Mouse (Mus musculus): Measurements from ENCODE around the gene Chrne. TPM values are rescaled to one million over a fixed set of nuclear protein-coding genes. Genes with fewer than 3 reads are reported as not detected.

The Chrne gene
- total and polyA plus RNA-seq, 3 experiments, result not detected

GRCm38 (mm10) chr11:70596094-70596493 lies 22.9 kb downstream of the Chrne start:
- H3K9me3 ChIP-seq (replicated peaks), result no peaks in the 10 kb centered on the region
- peaks cover 76% of the 10 kb centered on the region for H3K36me3 ChIP-seq (replicated peaks)
- DNase-seq (ENCODE audit: low spot score), result no peak
- H3K27me3 ChIP-seq (ENCODE audit: insufficient read depth, low read length), result no peaks in the 10 kb centered on the region
- no peak overlapping the region for H3K4me3 ChIP-seq (ENCODE audit: low read depth, low read length)
- H3K4me1 ChIP-seq (ENCODE audit: insufficient read depth, low read depth, low read length), result peaks cover 25% of the 10 kb centered on the region
- TF ChIP-seq CTCF (IDR thresholded peaks at IDR 0.05; ENCODE audit: low read depth, low read length) (no peak), GATA2 (IDR thresholded peaks at IDR 0.05; ENCODE audit: borderline replicate concordance, low read depth, low read length) (no peak), POLR2AphosphoS5 (IDR thresholded peaks at IDR 0.05; ENCODE audit: insufficient replicate concordance, low read depth, low read length) (no peak), TAL1 (conservative IDR thresholded peaks at IDR 0.05; ENCODE audit: low read depth, low read length) (no peak), GATA1 (IDR thresholded peaks at IDR 0.05; ENCODE audit: borderline replicate concordance, low read length) (no peak)
- no peak for ATAC-seq (ENCODE audit: extremely low read depth, insufficient number of reproducible peaks, low FRiP score, poor library complexity, severe bottlenecking)

GRCm38 (mm10) chr11:70595638-70596037 lies 23.4 kb downstream of the Chrne start:
- no peak for ATAC-seq (ENCODE audit: extremely low read depth, insufficient number of reproducible peaks, low FRiP score, poor library complexity, severe bottlenecking)
- H3K4me1 ChIP-seq (ENCODE audit: insufficient read depth, low read depth, low read length), result peaks cover 25% of the 10 kb centered on the region
- no peak for TF ChIP-seq CTCF (IDR thresholded peaks at IDR 0.05; ENCODE audit: low read depth, low read length)
- no peak for TF ChIP-seq GATA1 (IDR thresholded peaks at IDR 0.05; ENCODE audit: borderline replicate concordance, low read length)
- TF ChIP-seq GATA2 (IDR thresholded peaks at IDR 0.05; ENCODE audit: borderline replicate concordance, low read depth, low read length), result no peak
- TF ChIP-seq POLR2AphosphoS5 (IDR thresholded peaks at IDR 0.05; ENCODE audit: insufficient replicate concordance, low read depth, low read length), result no peak
- no peak for TF ChIP-seq TAL1 (conservative IDR thresholded peaks at IDR 0.05; ENCODE audit: low read depth, low read length)

GRCm38 (mm10) chr11:70594253-70594989 lies 24.6 kb downstream of the Chrne start:
- DNase-seq (ENCODE audit: low spot score), result no peak
- TF ChIP-seq CTCF (IDR thresholded peaks at IDR 0.05; ENCODE audit: low read depth, low read length), result no peak
- no peak for TF ChIP-seq TAL1 (conservative IDR thresholded peaks at IDR 0.05; ENCODE audit: low read depth, low read length)
- no peak for TF ChIP-seq POLR2AphosphoS5 (IDR thresholded peaks at IDR 0.05; ENCODE audit: insufficient replicate concordance, low read depth, low read length)
- no peak for TF ChIP-seq GATA1 (IDR thresholded peaks at IDR 0.05; ENCODE audit: borderline replicate concordance, low read length)
- no peak for TF ChIP-seq GATA2 (IDR thresholded peaks at IDR 0.05; ENCODE audit: borderline replicate concordance, low read depth, low read length)
- ATAC-seq (ENCODE audit: extremely low read depth, insufficient number of reproducible peaks, low FRiP score, poor library complexity, severe bottlenecking), result no peak
- Histone ChIP-seq H3K36me3 (replicated peaks) (peaks cover 69% of the 10 kb centered on the region), H3K4me1 (ENCODE audit: insufficient read depth, low read depth, low read length) (peaks cover 25% of the 10 kb centered on the region), H3K9me3 (replicated peaks) (no peaks in the 10 kb centered on the region), H3K27me3 (ENCODE audit: insufficient read depth, low read length) (no peaks in the 10 kb centered on the region), H3K4me3 (ENCODE audit: low read depth, low read length) (no peak overlapping the region)

More at GRCm38 (mm10) chr11:70595638-70596037, 23.4 kb downstream of the Chrne start:
- Histone ChIP-seq H3K36me3 (replicated peaks) (peaks cover 75% of the 10 kb centered on the region), H3K9me3 (replicated peaks) (no peaks in the 10 kb centered on the region), H3K4me3 (ENCODE audit: low read depth, low read length) (no peak overlapping the region), H3K27me3 (ENCODE audit: insufficient read depth, low read length) (no peaks in the 10 kb centered on the region)
- DNase-seq (ENCODE audit: low spot score), result no peak

GRCm38 (mm10) chr11:70591733-70592132 lies 27.3 kb downstream of the Chrne start:
- H3K9me3 ChIP-seq (replicated peaks), result no peaks in the 10 kb centered on the region
- H3K4me1 ChIP-seq (ENCODE audit: insufficient read depth, low read depth, low read length), result peaks cover 16% of the 10 kb centered on the region
- H3K4me3 ChIP-seq (ENCODE audit: low read depth, low read length), result no peak overlapping the region
- no peaks in the 10 kb centered on the region for H3K27me3 ChIP-seq (ENCODE audit: insufficient read depth, low read length)
- no peak for TF ChIP-seq GATA2 (IDR thresholded peaks at IDR 0.05; ENCODE audit: borderline replicate concordance, low read depth, low read length)
- TF ChIP-seq POLR2AphosphoS5 (IDR thresholded peaks at IDR 0.05; ENCODE audit: insufficient replicate concordance, low read depth, low read length), result no peak
- TF ChIP-seq GATA1 (IDR thresholded peaks at IDR 0.05; ENCODE audit: borderline replicate concordance, low read length), result no peak
- no peak for TF ChIP-seq CTCF (IDR thresholded peaks at IDR 0.05; ENCODE audit: low read depth, low read length)
- no peak for TF ChIP-seq TAL1 (conservative IDR thresholded peaks at IDR 0.05; ENCODE audit: low read depth, low read length)
- DNase-seq (ENCODE audit: low spot score) (no peak), ATAC-seq (ENCODE audit: extremely low read depth, insufficient number of reproducible peaks, low FRiP score, poor library complexity, severe bottlenecking) (no peak)
- peaks cover 60% of the 10 kb centered on the region for H3K36me3 ChIP-seq (replicated peaks)

GRCm38 (mm10) chr11:70586954-70587353 lies 32.1 kb downstream of the Chrne start:
- ATAC-seq (ENCODE audit: extremely low read depth, insufficient number of reproducible peaks, low FRiP score, poor library complexity, severe bottlenecking) (no peak), DNase-seq (ENCODE audit: low spot score) (no peak)
- H3K4me1 ChIP-seq (ENCODE audit: insufficient read depth, low read depth, low read length), result peaks cover 13% of the 10 kb centered on the region
- H3K27me3 ChIP-seq (ENCODE audit: insufficient read depth, low read length), result no peaks in the 10 kb centered on the region
- no peaks in the 10 kb centered on the region for H3K9me3 ChIP-seq (replicated peaks)
- TF ChIP-seq GATA2 (IDR thresholded peaks at IDR 0.05; ENCODE audit: borderline replicate concordance, low read depth, low read length) (no peak), CTCF (IDR thresholded peaks at IDR 0.05; ENCODE audit: low read depth, low read length) (no peak), GATA1 (IDR thresholded peaks at IDR 0.05; ENCODE audit: borderline replicate concordance, low read length) (no peak), TAL1 (conservative IDR thresholded peaks at IDR 0.05; ENCODE audit: low read depth, low read length) (no peak), POLR2AphosphoS5 (IDR thresholded peaks at IDR 0.05; ENCODE audit: insufficient replicate concordance, low read depth, low read length) (no peak)
- H3K4me3 ChIP-seq (ENCODE audit: low read depth, low read length), result no peak overlapping the region
- peaks cover 66% of the 10 kb centered on the region for H3K36me3 ChIP-seq (replicated peaks)

- peaks cover 69% of the 10 kb centered on the region for H3K36me3 ChIP-seq (replicated peaks)
- TF ChIP-seq GATA1 (IDR thresholded peaks at IDR 0.05; ENCODE audit: borderline replicate concordance, low read length) (no peak), GATA2 (IDR thresholded peaks at IDR 0.05; ENCODE audit: borderline replicate concordance, low read depth, low read length) (no peak), CTCF (IDR thresholded peaks at IDR 0.05; ENCODE audit: low read depth, low read length) (no peak), POLR2AphosphoS5 (IDR thresholded peaks at IDR 0.05; ENCODE audit: insufficient replicate concordance, low read depth, low read length) (no peak)
- no peak overlapping the region for H3K4me3 ChIP-seq (ENCODE audit: low read depth, low read length)
- peaks cover 10% of the 10 kb centered on the region for H3K4me1 ChIP-seq (ENCODE audit: insufficient read depth, low read depth, low read length)
- ATAC-seq (ENCODE audit: extremely low read depth, insufficient number of reproducible peaks, low FRiP score, poor library complexity, severe bottlenecking) (no peak), DNase-seq (ENCODE audit: low spot score) (no peak)
- H3K9me3 ChIP-seq (replicated peaks), result no peaks in the 10 kb centered on the region
- no peaks in the 10 kb centered on the region for H3K27me3 ChIP-seq (ENCODE audit: insufficient read depth, low read length)
These were observed 32.8 kb downstream of the Chrne start for GRCm38 (mm10) chr11:70586261-70586660.

Data from G1E (cell line).